Mouse (Mus musculus) kidney, postnatal 0 days (tissue): ENCODE measurements around the gene Trpc2. TPM values are rescaled to one million over a fixed set of nuclear protein-coding genes. Genes with fewer than 3 reads are reported as not detected.
"Not testable (repeated sequence)": the region's sequence is repeated elsewhere in the genome, so short reads cannot be mapped to it uniquely, and the experiment has no call there.

ENCODE experiments used
- ATAC-seq: fragments of 200-750 bp; cut with Nextera tagmentation; replicated peaks from 2 replicates; pipeline ENCODE4 v1.8.0; 2017; ENCODE audit warnings: low read depth, moderate number of reproducible peaks, moderate TSS enrichment, moderate library complexity; ENCODE audit not compliant: low FRiP score
- DNase-seq: peaks from one replicate; pipeline ENCODE4 v3.0.0-alpha.2; 2016; ENCODE audit warnings: low spot score
- H3K27ac ChIP-seq: fragments of 300-500 bp; sonication (generic); 2 replicates; pipeline ENCODE4 v1.5.1; 2014; ENCODE audit warnings: mild to moderate bottlenecking
- H3K27me3 ChIP-seq: fragments of 300-500 bp; sonication (generic); 2 replicates; pipeline ENCODE4 v1.6.1; 2014; ENCODE audit warnings: low read length, mixed read lengths; ENCODE audit not compliant: insufficient read depth
- H3K36me3 ChIP-seq: fragments of 300-500 bp; sonication (generic); 2 replicates; pipeline ENCODE4 v1.6.1; 2014; ENCODE audit warnings: low read length, mixed read lengths; ENCODE audit not compliant: insufficient read depth
- H3K4me1 ChIP-seq: fragments of 300-500 bp; sonication (generic); replicated peaks from 2 replicates; pipeline ENCODE4 v1.6.1; 2014; ENCODE audit warnings: antibody characterized with exemption, low read length, mixed read lengths; ENCODE audit not compliant: insufficient read depth
- H3K4me2 ChIP-seq: fragments of 300-500 bp; sonication (generic); 2 replicates; pipeline ENCODE4 v1.6.1; 2014; ENCODE audit warnings: mild to moderate bottlenecking, low read length, moderate library complexity, mixed read lengths
- H3K4me3 ChIP-seq: fragments of 300-500 bp; sonication (generic); replicated peaks from 2 replicates; pipeline ENCODE4 v1.5.1; 2014; ENCODE audit warnings: low read depth, low read length
- H3K9ac ChIP-seq: fragments of 300-500 bp; sonication (generic); 2 replicates; pipeline ENCODE4 v1.6.1; 2014; ENCODE audit warnings: low read depth, low read length
- H3K9me3 ChIP-seq: fragments of 300-500 bp; sonication (generic); replicated peaks from 2 replicates; pipeline ENCODE4 v1.6.1; 2016; ENCODE audit warnings: low read length, inconsistent platforms, mixed read lengths
- CTCF ChIP-seq: IDR thresholded peaks from 2 replicates; pipeline ENCODE4 v1.5.1; 2016; ENCODE audit warnings: antibody characterized with exemption, low read depth, mild to moderate bottlenecking, moderate library complexity
- WGBS: fragments of 180-500 bp; shearing (Covaris S2); extraction: QIAGEN DNeasy Blood & Tissue Kit; methylation state at CpG from one replicate; pipeline ENCODE4 v1.1.7; 2014; 5-methylcytosine and 5-hydroxymethylcytosine counted together
- polyA plus RNA-seq: library from polyadenylated mRNA; unstranded; fragments of >200 nt; fragmentation: Nextera tagmentation; extraction: Ambion mirVana; gene quantifications from 2 replicates; pipeline ENCODE4 v1.2.1, GENCODE M21; 2015

Gene Trpc2
- polyA plus RNA-seq, result not detected in 2 replicates

- DNase-seq (no peak), ATAC-seq (no peak)
- Histone ChIP-seq H3K27me3 (no peaks in the 10 kb centered on the region), H3K4me1 (no peaks in the 10 kb centered on the region), H3K4me2 (no peak within 1 kb of the TSS), H3K9ac (no peak within 1 kb of the TSS), H3K9me3 (no peaks in the 10 kb centered on the region), H3K36me3 (peaks cover 47% of the 10 kb centered on the region), H3K27ac (no peak within 1 kb of the TSS), H3K4me3 (no peak within 1 kb of the TSS)
- TF ChIP-seq CTCF, result no peak
- 88% methylated on average over 5 of the region's 5 CpGs for WGBS
Observed at GRCm38 (mm10) chr7:102082816-102083215, at the start of gene Trpc2. Gene Trpc2 (plus strand): TSS chr7:102083116.

- no peaks in the 10 kb centered on the region for H3K4me1 ChIP-seq
- H3K27me3 ChIP-seq, result no peaks in the 10 kb centered on the region
- H3K4me3 ChIP-seq, result no peak overlapping the region
- peak; percentile 43; the same call in 1 of the 2 replicates for TF ChIP-seq CTCF
- no peak overlapping the region for H3K9ac ChIP-seq
- no peak overlapping the region for H3K27ac ChIP-seq
- DNase-seq (no peak), ATAC-seq (no peak)
- H3K4me2 ChIP-seq, result no peak overlapping the region
- H3K36me3 ChIP-seq, result peaks cover 51% of the 10 kb centered on the region
- H3K9me3 ChIP-seq, result no peaks in the 10 kb centered on the region
- 93% methylated on average over 1 of the region's 1 CpGs for WGBS
Observed at GRCm38 (mm10) chr7:102034904-102035303, 48.0 kb upstream of the Trpc2 start.

GRCm38 (mm10) chr7:102035534-102035933 lies 47.4 kb upstream of the Trpc2 start:
- peaks cover 52% of the 10 kb centered on the region for H3K36me3 ChIP-seq
- no peak overlapping the region for H3K27ac ChIP-seq
- no peak overlapping the region for H3K4me2 ChIP-seq
- DNase-seq (no peak), ATAC-seq (no peak)
- 94% methylated on average over 2 of the region's 2 CpGs for WGBS
- H3K4me1 ChIP-seq, result no peaks in the 10 kb centered on the region
- H3K9ac ChIP-seq, result no peak overlapping the region
- H3K9me3 ChIP-seq, result no peaks in the 10 kb centered on the region
- H3K27me3 ChIP-seq, result no peaks in the 10 kb centered on the region
- H3K4me3 ChIP-seq, result no peak overlapping the region
- TF ChIP-seq CTCF, result no peak

- no peak overlapping the region for H3K4me3 ChIP-seq
- H3K27me3 ChIP-seq, result no peaks in the 10 kb centered on the region
- DNase-seq (no peak), ATAC-seq (no peak)
- 90% methylated on average over 3 of the region's 3 CpGs for WGBS
- peaks cover 57% of the 10 kb centered on the region for H3K36me3 ChIP-seq
- no peaks in the 10 kb centered on the region for H3K9me3 ChIP-seq
- no peak overlapping the region for H3K9ac ChIP-seq
- no peak overlapping the region for H3K4me2 ChIP-seq
- TF ChIP-seq CTCF, result no peak
- no peak overlapping the region for H3K27ac ChIP-seq
- no peaks in the 10 kb centered on the region for H3K4me1 ChIP-seq
Observed at GRCm38 (mm10) chr7:102037318-102037717, 45.6 kb upstream of the Trpc2 start.

- Histone ChIP-seq H3K9me3 (no peaks in the 10 kb centered on the region), H3K9ac (no peak overlapping the region), H3K4me2 (no peak overlapping the region), H3K27me3 (no peaks in the 10 kb centered on the region), H3K4me1 (no peaks in the 10 kb centered on the region), H3K36me3 (peaks cover 33% of the 10 kb centered on the region), H3K27ac (no peak overlapping the region), H3K4me3 (no peak overlapping the region)
- no peak for TF ChIP-seq CTCF
- 61% methylated on average over 2 of the region's 2 CpGs for WGBS
- ATAC-seq, result no peak
- DNase-seq, result no peak
Observed at GRCm38 (mm10) chr7:102042314-102042713, 40.6 kb upstream of the Trpc2 start.

- H3K4me3 ChIP-seq, H3K27ac ChIP-seq, H3K9me3 ChIP-seq, DNase-seq, H3K27me3 ChIP-seq, H3K4me1 ChIP-seq, H3K36me3 ChIP-seq, H3K4me2 ChIP-seq, ATAC-seq, H3K9ac ChIP-seq: not testable (repeated sequence)
- TF ChIP-seq CTCF, result peak; percentile 49
Observed at GRCm38 (mm10) chr7:102048524-102048923, 34.4 kb upstream of the Trpc2 start.

GRCm38 (mm10) chr7:102061353-102061752 lies 21.6 kb upstream of the Trpc2 start:
- no peak for TF ChIP-seq CTCF
- H3K4me3 ChIP-seq, result no peak overlapping the region
- H3K36me3 ChIP-seq, result peaks cover 3% of the 10 kb centered on the region; the same call in 1 of the 2 replicates
- no peak overlapping the region for H3K27ac ChIP-seq
- WGBS, result 84% methylated on average over 3 of the region's 3 CpGs
- no peak for DNase-seq
- ATAC-seq, result no peak
- H3K9me3 ChIP-seq, result no peaks in the 10 kb centered on the region
- H3K4me1 ChIP-seq, result 0 out of 2 replicates have a peak, but pooled peaks cover 9% of the 10 kb centered on the region
- H3K9ac ChIP-seq, result no peak overlapping the region
- no peak overlapping the region for H3K4me2 ChIP-seq
- no peaks in the 10 kb centered on the region for H3K27me3 ChIP-seq
